Mouse (Mus musculus): Measurements from ENCODE around the gene Dcp1b.

Dcp1b gene

GRCm38 (mm10) chr6:119175078-119175853 lies at the start of gene Dcp1b:
Dcp1b (plus strand) TSS chr6:119175253.
- DNase-seq: peak; percentile 91

GRCm38 (mm10) chr6:119126991-119127390 lies 48.1 kb upstream of the Dcp1b start:
- DNase-seq: no peak

DNA sequence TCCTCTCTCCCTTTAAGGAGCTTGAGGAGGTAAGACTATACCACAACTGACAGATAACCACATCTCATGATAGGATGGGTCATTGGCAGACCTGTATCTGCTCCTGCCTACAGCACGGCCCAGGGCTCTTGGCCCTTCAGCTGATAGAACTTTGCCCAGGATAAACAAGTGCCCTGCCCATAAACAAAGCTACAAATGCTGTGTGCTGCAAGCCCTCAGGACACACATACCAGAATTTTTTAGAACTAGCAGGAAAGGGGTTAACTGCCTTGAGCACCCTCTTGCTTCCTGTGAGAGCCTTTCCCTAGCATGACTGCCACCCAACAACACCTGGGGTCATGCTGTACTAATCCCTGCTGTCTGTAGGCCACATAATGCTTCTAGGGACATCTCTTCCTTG lies 47.0 kb upstream of the Dcp1b start:
- no peak for DNase-seq

GRCm38 (mm10) chr6:119128521-119128920 lies 46.5 kb upstream of the Dcp1b start:
- DNase-seq: no peak

DNA sequence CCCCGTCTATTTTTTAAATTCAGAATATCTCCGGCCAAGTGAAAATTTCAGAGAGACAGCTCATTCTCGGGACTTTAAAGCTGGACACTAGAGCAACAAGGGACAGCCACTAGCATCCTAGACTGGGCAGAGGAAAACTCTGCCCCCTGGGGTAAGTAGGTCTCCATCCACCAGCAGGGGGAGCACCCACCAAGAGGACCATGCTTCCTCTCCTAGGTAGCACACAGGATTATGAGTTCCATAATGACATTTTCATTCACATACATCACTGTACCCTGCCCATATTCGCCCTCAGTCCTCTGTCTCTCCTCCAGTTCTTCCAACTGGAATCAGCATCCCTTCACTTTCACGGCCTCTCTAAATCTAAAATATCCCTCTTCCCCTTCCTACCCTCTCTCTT lies 45.4 kb upstream of the Dcp1b start:
- no peak for DNase-seq

GRCm38 (mm10) chr6:119132111-119132735 lies 42.8 kb upstream of the Dcp1b start:
- DNase-seq: no peak

- no peak for DNase-seq
Measured at GRCm38 (mm10) chr6:119132863-119133262, 42.2 kb upstream of the Dcp1b start.

- no peak for DNase-seq
Measured at GRCm38 (mm10) chr6:119137768-119138167, 37.3 kb upstream of the Dcp1b start.

DNA sequence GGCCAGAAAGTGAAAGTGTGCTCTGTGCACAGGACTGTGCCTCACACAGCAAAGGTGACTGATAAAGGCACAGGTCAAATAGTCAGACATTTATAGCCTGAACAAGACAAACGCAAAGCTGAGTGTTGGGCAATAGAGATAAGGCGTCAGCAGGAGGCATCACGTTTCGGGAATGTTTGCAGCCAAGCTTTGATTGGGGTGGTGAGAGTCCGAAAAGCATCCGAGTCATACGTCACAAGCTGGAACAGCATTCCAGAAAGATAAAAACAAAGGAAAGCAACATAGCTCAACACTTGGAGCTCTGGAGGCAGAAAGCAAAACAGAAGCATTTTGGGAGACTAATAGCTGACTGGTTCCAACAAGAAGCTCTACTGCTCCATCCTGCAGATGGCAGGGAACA lies 35.5 kb upstream of the Dcp1b start:
- no peak for DNase-seq

DNA sequence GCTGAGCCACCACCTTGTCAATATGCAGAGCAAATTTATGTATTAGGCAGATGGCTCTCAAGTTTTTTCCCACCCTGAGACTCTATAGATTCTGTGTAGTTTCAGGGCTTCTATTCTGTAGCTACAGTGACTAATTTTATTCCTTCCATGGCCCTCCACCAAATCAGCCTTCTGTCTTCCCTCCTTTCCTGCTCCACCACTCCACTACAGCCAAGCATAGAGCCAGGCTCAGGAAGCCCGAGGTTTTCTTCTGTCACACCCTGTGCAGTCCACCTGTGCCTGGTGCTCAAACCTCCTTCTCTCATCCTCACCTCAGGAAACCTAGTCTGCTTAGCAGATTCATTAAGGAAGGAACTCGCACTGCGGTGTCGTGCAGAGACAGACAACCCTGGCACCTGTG lies 29.9 kb upstream of the Dcp1b start:
- DNase-seq: no peak

- no peak for DNase-seq
Measured at GRCm38 (mm10) chr6:119165677-119166076, 9.4 kb upstream of the Dcp1b start.

GRCm38 (mm10) chr6:119174307-119175074 lies 562 bp upstream of the Dcp1b start:
- no peak for DNase-seq

DNA sequence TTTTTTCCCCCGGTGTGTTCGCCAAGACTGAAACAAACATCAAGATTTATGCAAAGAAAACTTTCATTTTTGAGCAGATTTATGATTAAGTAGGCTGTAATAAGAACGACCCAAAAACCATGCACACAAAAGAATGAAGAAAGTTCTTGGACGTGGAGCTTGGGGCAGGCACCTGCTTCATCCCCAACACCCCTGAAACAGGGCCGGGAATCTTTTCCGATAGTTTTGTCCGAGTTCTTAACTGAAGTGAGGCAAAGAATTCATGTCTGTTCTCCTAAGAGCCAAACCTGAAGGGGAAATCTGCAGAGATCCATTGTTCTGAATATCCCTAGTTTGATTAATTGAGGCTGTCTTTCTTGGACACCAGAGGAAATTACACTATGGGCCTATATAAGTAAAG lies 1.1 kb downstream of the Dcp1b start:
- no peak for DNase-seq

- DNase-seq: no peak
Measured at GRCm38 (mm10) chr6:119177101-119177500, 2.0 kb downstream of the Dcp1b start.

GRCm38 (mm10) chr6:119180188-119180587 lies 5.1 kb downstream of the Dcp1b start:
- DNase-seq: no peak

- DNase-seq: no peak
Measured at GRCm38 (mm10) chr6:119182211-119182610, 7.2 kb downstream of the Dcp1b start.

GRCm38 (mm10) chr6:119183781-119184180 lies 8.7 kb downstream of the Dcp1b start:
- DNase-seq: no peak

DNA sequence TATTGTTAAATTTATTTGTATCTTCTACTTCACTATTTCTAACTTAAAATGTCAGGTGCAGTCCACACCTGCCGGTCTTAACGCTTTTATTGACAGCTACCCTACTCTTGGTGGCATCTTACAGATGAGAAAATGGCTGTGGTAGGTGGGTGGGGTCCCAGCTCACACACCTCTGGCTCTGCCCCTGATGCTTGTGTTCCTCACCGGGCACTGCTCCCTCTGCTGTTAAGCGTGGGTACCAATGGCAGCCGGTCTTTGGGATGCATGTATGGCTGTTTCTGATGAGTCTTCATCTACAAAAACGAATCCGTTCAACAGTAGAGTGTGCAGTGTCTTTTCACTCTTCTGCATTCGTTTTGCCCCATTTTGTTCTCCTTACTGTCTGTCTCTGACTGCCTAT lies 11.6 kb downstream of the Dcp1b start:
- peak; percentile 25 for DNase-seq

- DNase-seq: no peak
Measured at GRCm38 (mm10) chr6:119187631-119188030, 12.6 kb downstream of the Dcp1b start.

GRCm38 (mm10) chr6:119191478-119191877 lies 16.4 kb downstream of the Dcp1b start:
- DNase-seq: no peak

DNA sequence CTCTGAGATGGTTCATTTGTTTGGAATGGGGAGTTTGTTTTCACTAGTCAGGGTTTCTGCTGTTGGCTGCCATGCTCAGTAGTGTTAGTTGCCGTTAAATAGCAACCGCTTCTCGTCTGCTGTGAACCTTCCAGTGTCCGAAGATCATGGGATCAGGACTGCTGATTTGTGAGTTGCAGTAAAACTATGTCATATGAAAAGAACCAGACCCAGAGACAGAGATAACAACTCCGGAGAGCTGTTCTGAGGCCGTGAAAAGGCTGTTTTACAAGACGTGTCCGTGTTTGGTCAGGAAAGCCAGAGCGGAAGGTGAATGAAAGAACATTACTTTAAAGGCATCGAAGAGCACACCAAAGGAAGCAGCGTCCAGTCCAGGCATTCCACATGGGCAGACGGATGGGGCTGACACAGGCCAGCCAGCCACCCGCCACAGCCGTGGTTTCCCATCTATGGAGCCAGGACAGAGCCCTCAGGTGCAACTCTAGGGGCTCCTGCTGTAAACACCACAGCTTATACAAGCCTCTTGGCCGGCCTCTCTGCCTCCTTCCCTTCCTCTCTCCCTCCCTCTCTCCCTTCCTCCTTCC lies 18.6 kb downstream of the Dcp1b start:
- DNase-seq: no peak

GRCm38 (mm10) chr6:119194161-119194560 lies 19.1 kb downstream of the Dcp1b start:
- DNase-seq: no peak

DNA sequence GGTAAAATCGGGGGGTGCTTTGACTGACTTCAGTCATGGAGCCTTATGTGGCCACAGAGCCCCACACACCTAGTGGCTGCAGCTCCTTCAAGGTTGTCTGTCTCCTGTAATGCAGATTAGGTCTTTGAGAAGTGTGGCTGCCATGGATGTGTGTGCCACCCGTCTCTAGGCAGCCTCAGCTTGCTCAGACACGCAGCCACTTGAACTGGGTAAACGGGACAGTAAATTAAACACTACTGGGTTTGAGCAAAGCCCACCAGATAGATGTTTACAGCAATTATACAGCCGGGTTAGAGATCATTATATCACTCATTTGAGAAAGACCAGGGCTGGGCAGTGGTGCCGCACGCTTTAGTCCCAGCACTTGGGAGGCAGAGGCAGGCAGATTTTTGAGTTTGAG lies 19.5 kb downstream of the Dcp1b start:
- no peak for DNase-seq
